Mouse (Mus musculus) heart, postnatal 0 days (tissue): ENCODE results near the gene Klf6.

Experiments used
- CTCF ChIP-seq: IDR thresholded peaks from 2 replicates; pipeline ENCODE4 v1.5.1; 2016; ENCODE audit warnings: antibody characterized with exemption, control low read depth, low read depth
- EP300 ChIP-seq: IDR thresholded peaks from 2 replicates; pipeline ENCODE4 v1.6.1; 2016; ENCODE audit warnings: antibody characterized with exemption, low read depth

DNA sequence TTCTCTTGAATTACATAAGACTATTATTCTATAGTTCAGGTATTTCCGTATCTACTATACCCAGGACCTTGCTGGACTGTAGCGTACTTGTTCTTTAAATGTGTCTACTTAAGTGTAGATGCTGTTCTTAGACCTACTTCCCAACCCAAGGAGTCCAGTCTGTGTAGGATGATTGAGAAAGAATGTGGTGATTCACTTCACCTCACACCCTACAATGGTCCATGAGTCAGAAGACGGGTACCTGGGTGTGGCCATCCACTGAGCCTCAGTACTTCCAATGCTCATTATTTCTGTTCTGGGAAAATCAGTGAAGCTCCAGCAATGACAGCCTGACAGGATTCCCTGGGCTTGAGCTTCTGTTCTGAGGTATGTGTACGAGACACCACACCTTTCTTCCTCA is 25.5 kb downstream of the Klf6 start:
- no peak for TF ChIP-seq CTCF
- TF ChIP-seq EP300 = no peak
